Mouse (Mus musculus): Measurements from ENCODE around the gene Fthl17c. TPM values are rescaled to one million over a fixed set of nuclear protein-coding genes. Genes with fewer than 3 reads are reported as not detected.
"Not testable (repeated sequence)": the region's sequence is repeated elsewhere in the genome, so short reads cannot be mapped to it uniquely, and the experiment has no call there.

Gene Fthl17c
- not detected for total RNA-seq (2021)
- long read RNA-seq, experiment 1, result 0 reads
- long read RNA-seq, experiment 2, result 0 reads

DNA sequence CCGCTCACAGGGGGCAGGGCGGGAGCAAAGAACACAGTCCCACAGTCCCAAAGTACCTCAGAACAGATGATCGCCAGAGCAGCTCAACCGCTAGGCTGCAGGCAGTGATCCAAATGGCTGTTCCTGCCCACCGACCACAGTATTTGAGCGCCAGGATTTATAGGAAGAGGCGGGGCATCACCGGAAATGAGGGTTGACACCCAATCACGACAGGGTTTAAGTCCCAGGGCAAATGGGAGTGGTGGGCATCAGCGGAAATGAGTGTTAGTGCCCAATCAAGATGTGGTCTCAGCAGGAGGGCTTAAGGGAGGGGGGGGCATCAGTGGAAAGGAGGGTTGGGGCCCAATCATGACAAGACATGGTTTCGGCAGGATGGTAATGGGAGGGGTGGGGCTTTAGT is at the start of gene Fthl17c:
Gene Fthl17c (minus strand): TSS at position 101 of the 400 bp plus-strand sequence.
- DNase-seq (ENCODE audit: low spot score in 2 of 2), result not testable (repeated sequence)

DNA sequence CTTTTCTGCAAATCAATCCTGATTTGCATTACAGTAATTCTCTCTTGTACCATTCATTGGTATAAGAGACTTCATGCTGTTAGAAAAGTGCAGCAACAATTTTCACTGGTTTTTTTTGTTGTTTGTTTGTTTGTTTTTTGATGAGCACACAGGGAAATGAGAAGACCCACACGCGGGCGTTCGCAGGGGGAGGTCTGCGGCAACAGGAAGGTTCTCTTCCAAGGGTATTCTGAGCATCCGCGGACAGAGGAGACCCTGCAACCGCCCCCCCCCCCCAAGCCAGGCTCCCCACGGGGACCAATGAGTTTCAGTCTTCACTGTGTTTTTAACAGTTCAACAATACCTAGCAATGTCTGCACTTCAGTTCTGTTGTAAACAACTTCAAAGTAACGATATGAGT is 43.1 kb upstream of the Fthl17c start:
- no peak for DNase-seq (ENCODE audit: low spot score in 2 of 2)

DNA sequence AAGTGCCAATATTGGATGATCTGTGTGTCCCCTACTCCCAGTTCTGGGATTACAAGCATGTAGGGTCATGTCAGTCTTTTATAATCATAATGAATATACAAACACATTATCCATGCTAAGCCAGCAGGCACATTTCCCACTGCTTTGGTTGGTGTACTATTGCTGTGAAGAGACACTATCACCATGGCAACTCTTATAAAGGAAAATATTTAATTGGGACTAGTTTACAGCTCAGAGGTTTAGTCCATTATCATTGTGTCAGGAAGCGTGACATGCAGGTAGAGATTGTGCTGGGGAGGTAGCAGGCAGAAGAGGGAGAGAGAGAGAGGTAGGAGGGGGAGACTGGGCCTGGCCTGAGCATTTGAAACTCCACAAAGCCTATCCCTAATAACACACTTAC is 39.7 kb upstream of the Fthl17c start:
- DNase-seq (ENCODE audit: low spot score in 2 of 2), result no peak

DNA sequence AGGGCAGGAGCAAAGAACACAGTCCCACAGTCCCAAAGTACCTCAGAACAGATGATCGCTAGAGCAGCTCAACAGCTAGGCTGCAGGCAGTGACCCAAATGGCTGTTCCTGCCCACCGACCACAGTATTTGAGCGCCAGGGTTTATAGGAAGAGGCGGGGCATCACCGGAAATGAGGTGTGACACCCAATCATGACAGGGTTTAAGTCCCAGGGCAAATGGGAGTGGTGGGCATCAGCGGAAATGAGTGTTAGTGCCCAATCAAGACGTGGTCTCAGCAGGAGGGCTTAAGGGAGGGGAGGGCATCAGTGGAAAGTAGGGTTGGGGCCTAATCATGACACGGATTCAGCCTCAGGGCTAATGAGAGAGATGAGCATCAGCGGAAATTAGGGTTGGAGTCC is 10.3 kb upstream of the Fthl17c start, which contains the start of gene Fthl17d:
Gene Fthl17d (minus strand): TSS at position 101 of the 400 bp plus-strand sequence.
- DNase-seq (ENCODE audit: low spot score in 2 of 2), result not testable (repeated sequence)

DNA sequence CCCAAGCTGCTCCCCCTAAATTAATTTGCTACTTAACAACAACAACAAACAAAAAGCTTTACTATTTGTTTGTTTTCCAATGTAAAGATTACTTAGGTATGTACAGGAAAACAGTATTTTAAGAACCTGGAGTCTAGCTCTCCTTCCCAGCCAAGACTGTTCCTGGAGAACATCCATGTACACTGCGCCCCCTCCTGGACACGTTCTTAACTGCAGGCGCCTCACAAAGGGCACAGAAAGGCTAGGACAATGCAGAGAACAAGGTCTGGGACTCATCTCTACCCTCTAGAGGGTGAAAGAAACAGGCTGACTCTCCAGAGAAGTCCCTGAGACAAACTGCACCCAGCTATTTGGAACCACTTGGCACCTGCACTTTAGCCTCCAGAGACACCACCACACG is 11.7 kb downstream of the Fthl17c start:
- peak in 1 of 2 experiments; percentile 3 for DNase-seq (ENCODE audit: low spot score in 2 of 2)

DNA sequence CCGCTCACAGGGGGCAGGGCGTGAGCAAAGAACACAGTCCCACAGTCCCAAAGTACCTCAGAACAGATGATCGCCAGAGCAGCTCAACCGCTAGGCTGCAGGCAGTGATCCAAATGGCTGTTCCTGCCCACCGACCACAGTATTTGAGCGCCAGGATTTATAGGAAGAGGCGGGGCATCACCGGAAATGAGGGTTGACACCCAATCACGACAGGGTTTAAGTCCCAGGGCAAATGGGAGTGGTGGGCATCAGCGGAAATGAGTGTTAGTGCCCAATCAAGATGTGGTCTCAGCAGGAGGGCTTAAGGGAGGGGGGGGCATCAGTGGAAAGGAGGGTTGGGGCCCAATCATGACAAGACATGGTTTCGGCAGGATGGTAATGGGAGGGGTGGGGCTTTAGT is 13.5 kb downstream of the Fthl17c start, which contains the start of gene Fthl17b:
Gene Fthl17b (minus strand): TSS at position 101 of the 400 bp plus-strand sequence.
- not testable (repeated sequence) for DNase-seq (ENCODE audit: low spot score in 2 of 2)

DNA sequence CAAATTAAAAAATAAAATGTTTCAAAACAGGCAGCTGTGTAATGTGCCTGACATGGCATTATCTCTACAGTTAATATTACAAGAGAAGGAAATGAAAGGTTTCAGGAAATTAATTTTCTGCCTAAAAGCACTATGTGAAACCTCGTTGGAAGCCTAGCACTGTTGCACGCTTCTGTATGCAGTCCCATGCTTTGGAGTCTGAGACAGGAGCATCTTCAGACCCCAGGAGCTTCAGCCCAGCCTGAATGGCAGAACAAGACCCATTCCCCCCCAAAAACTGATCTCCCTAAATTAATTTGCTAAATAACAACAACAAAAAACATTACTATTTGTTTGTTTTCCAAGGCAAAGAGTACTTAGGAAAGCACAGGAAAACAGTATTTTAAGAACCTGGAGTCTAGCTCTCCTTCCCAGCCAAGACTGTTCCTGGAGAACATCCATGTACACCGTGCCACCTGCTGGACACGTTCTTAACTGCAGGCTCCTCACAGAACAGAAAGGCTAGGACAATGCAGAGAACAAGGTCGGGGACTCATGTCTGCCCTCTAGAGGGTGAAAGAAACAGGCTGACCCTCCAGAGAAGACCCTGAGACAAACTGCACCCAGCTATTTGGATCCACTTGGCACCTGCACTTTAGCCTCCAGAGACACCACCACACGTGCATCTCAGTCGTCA is 28.1 kb downstream of the Fthl17c start:
- peak; percentile 87 to 88 for DNase-seq (ENCODE audit: low spot score in 2 of 2)

DNA sequence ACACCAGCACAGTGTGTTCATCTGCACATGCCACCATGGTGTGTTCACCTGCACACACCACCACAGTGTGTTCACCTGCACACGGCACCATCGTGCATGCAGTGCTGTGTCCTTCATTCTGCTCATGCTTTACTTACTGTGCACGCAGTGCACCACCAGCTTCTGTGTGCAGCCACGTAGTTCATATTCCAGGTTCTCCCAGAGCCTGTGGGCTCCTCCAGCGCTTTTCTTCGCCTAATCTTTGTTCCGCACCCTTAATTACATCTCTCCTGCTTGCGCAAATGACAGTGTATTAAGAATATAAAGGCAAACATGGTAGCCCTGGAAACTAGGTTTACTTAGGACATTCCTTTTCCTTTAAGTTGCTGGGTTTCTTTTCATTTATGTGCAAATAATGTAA is 32.3 kb downstream of the Fthl17c start:
- no peak for DNase-seq (ENCODE audit: low spot score in 2 of 2)

DNA sequence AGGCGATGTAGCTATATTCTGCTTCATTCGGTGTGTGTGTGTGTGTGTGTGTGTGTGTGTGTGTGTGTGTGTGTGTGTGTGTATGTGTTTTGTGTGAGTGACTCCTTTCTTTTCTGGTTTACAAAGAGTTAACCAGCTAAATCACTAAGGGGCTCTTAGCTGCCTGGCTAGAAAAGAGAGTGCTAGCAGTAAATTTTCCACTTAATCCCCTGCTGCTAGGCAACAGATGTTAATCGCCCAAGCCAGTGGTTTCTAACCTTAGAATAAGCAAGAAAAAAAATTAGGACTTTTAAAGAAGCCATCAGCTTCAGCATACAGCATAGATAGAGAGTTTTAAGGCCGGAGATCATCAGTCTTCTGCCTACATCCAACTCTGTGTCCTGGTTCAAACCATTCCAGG is 49.1 kb downstream of the Fthl17c start:
- no peak for DNase-seq (ENCODE audit: low spot score in 2 of 2)

Other genes starting within 250 kb of the Fthl17c start
- not detected for gene Ssx9, start 228.1 kb downstream of the Fthl17c start, total RNA-seq (2021)
- not detected for gene Ssxb5, start 172.9 kb downstream of the Fthl17c start, total RNA-seq (2021)
- gene Gm6592, start 132.6 kb downstream of the Fthl17c start, total RNA-seq (2021), result not detected
- gene Gm5751, start 102.3 kb downstream of the Fthl17c start, total RNA-seq (2021), result not detected
- 10 to 100 TPM; 32.4 to 35.7 TPM for gene B630019K06Rik, start 84.2 kb downstream of the Fthl17c start, total RNA-seq (2021)
- gene Fthl17b, start 13.6 kb downstream of the Fthl17c start, total RNA-seq (2021), result not detected
- not detected for gene Fthl17d, start 10.2 kb upstream of the Fthl17c start, total RNA-seq (2021)
- gene Fthl17e, start 56.9 kb upstream of the Fthl17c start, total RNA-seq (2021), result not detected
- gene Fthl17f, start 86.5 kb upstream of the Fthl17c start, total RNA-seq (2021), result not detected
- not detected for gene 4930402K13Rik, start 128.0 kb upstream of the Fthl17c start, total RNA-seq (2021)
- gene Lancl3, start 223.3 kb upstream of the Fthl17c start, total RNA-seq (2021), result 1 to 10 TPM; 7.2 to 7.4 TPM

Measured in left cerebral cortex, adult 18-20 months (tissue).